Mouse (Mus musculus): Measurements from ENCODE around the gene Gm14443. TPM values are rescaled to one million over a fixed set of nuclear protein-coding genes. Genes with fewer than 3 reads are reported as not detected.
"Not testable (repeated sequence)": the region's sequence is repeated elsewhere in the genome, so short reads cannot be mapped to it uniquely, and the experiment has no call there.

Gene Gm14443
- total RNA-seq (2014; fragmentation: Nextera tagmentation) (0.94 and 1.5 TPM in 2 replicates), total RNA-seq (2017) (0.72 and 1.3 TPM in 2 replicates)

DNA sequence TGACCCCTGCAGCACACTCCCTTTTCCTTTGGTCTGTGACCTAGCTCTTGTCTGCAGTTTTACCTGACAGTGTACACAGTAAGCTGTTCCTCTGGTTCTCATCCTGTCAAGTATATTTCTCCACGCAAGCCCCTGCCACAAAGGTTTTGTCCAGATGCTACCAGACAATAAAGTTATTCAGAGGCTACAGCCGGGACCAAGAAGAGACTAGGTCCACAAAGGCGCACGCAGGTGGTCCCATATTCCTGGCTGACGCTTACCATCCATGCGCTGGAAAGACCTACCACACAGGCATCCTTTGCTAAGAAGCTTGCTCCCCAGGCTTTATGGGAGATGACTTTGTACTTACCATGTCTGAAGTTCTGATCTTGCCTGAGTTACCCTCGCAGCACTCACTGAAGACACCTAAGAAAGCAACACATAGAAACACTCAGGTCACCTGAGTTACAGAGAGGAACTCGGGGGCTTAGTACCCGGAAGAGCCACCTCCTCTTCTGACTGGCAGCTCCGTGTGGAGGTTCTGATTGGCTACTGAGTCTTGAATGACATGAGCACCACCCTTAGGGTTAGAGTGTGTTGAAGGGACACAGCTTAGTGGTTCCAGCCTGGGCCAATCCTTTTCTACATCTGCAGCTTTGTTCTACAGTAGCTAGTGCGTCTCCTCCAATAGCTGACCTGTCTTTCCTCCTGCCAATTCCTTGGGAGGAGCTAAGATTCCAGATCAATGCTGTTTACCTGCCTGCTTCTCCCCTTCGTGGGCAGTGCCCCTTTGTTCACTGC is at the start of gene Gm14443:
Gm14443 (minus strand) TSS at position 471 of the 780 bp plus-strand sequence.
- not testable (repeated sequence) for ATAC-seq (replicated peaks; ENCODE audit: low FRiP score, low TSS enrichment, poor library complexity, severe bottlenecking)

GRCm38 (mm10) chr2:175206732-175207131 is 31.1 kb upstream of the Gm14443 start, which contains the start of gene Gm14391:
TSS of gene Gm14391 (minus strand) at chr2:175206917.
- 0 out of 2 replicates have a peak, but pooled peaks have one; percentile 67 for ATAC-seq (replicated peaks; ENCODE audit: low FRiP score, low TSS enrichment, poor library complexity, severe bottlenecking)

DNA sequence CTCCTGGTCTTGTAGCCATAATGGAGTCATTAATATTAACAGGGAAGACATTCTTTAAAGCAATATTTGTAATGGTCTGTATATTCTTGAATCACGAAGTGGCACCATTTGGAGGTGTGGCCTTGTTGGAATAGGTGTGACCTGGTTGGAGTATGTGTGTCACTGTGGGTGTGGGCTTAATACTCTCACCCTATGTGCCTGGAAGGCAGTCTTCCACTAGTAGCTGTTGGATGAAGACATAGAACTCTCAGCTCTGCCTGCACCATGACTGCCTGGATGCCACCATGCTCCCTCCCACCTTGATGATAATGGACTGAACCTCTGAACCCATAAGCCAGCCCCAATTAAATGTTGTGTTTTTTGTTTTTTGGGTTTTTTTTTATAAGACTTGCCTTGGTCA is 3.3 kb upstream of the Gm14443 start:
- ATAC-seq (replicated peaks; ENCODE audit: low FRiP score, low TSS enrichment, poor library complexity, severe bottlenecking): not testable (repeated sequence)

- ATAC-seq (replicated peaks; ENCODE audit: low FRiP score, low TSS enrichment, poor library complexity, severe bottlenecking): no peak
Measured at GRCm38 (mm10) chr2:175176312-175176711, 641 bp upstream of the Gm14443 start.

DNA sequence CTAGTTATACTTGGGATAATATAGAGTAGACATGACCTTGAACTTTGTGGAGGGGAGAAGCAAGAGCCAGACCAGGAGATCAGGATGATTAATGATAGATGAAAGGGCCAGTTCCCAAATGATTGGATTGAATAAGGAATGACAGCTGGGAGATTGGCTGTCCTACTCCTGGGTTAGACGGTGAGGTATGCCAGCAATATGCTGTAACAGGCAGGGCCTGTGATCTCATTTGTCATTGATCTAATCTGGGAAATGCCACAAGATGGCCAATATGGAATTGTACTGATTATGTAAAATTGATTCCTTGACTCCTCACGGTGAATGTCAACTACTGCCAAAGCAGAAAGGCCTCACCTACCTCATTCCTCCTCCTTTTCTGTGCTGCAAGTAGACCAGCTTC is 1.6 kb downstream of the Gm14443 start:
- ATAC-seq (replicated peaks; ENCODE audit: low FRiP score, low TSS enrichment, poor library complexity, severe bottlenecking): not testable (repeated sequence)

- not testable (repeated sequence) for ATAC-seq (replicated peaks; ENCODE audit: low FRiP score, low TSS enrichment, poor library complexity, severe bottlenecking)
Measured at GRCm38 (mm10) chr2:175172906-175173595, 2.6 kb downstream of the Gm14443 start.

DNA sequence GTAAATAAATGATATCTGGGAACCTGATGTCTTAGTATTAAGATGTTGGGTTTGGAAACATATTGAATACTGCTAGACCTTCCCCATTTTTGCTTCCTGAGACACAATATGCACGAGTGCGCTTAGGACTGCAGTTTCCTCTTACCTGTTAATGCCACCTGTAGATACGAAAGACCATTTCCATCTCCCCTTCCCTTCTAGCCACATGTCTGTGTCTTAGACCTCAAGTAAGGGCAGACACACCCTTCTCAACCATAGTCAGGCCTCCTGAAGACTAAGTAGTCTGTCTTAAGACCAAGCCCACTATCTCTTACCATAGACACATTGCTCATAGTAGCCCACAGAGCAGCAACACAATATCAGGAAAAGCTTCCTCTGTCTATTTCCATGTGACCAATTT is 3.5 kb downstream of the Gm14443 start:
- no peak for ATAC-seq (replicated peaks; ENCODE audit: low FRiP score, low TSS enrichment, poor library complexity, severe bottlenecking)

- not testable (repeated sequence) for ATAC-seq (replicated peaks; ENCODE audit: low FRiP score, low TSS enrichment, poor library complexity, severe bottlenecking)
Measured at GRCm38 (mm10) chr2:175166870-175167269, 8.8 kb downstream of the Gm14443 start.

GRCm38 (mm10) chr2:175165110-175165509 is 10.6 kb downstream of the Gm14443 start:
- ATAC-seq (replicated peaks; ENCODE audit: low FRiP score, low TSS enrichment, poor library complexity, severe bottlenecking): not testable (repeated sequence)

GRCm38 (mm10) chr2:175161438-175161837 is 14.2 kb downstream of the Gm14443 start:
- ATAC-seq (replicated peaks; ENCODE audit: low FRiP score, low TSS enrichment, poor library complexity, severe bottlenecking): not testable (repeated sequence)

GRCm38 (mm10) chr2:175158642-175159041 is 17.0 kb downstream of the Gm14443 start:
- ATAC-seq (replicated peaks; ENCODE audit: low FRiP score, low TSS enrichment, poor library complexity, severe bottlenecking): no peak

DNA sequence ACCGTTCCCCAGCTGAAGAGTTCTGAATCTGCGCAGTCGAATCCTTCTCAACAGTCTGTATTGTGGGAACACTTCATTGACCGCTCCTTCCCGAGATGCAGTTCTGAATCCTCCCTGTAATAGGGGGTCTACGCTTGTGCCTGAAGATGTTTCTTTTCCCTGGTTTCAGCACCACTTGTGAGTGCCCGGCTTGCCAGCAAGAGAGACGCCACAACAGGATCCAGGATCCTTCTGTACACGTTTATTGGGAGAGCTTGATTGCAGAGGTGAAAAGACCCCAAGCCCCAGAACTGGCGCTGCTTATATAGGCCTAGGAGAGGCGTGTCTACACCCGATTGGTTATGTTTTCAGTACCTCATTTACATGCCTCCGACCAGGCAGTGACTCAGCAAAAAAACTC is 19.0 kb downstream of the Gm14443 start:
- ATAC-seq (replicated peaks; ENCODE audit: low FRiP score, low TSS enrichment, poor library complexity, severe bottlenecking): no peak

DNA sequence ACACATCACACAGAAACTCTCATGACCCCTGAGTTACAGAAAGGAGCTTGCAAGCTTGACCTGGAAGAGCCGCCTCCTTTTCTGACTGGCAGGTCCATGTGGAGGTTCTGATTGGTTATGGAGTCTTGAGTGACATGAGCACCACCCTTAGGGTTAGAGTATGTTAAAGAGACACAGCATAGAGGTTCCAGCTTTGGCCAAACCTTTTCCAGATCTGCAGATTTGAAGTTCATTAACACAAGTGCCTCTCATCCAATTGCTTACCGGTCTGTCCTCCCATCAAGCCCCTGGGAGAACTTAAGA is 33.7 kb downstream of the Gm14443 start, which contains the start of gene Gm14399:
Gm14399 (minus strand) TSS at position 20 of the 303 bp plus-strand sequence.
- ATAC-seq (replicated peaks; ENCODE audit: low FRiP score, low TSS enrichment, poor library complexity, severe bottlenecking): peak; percentile 78

DNA sequence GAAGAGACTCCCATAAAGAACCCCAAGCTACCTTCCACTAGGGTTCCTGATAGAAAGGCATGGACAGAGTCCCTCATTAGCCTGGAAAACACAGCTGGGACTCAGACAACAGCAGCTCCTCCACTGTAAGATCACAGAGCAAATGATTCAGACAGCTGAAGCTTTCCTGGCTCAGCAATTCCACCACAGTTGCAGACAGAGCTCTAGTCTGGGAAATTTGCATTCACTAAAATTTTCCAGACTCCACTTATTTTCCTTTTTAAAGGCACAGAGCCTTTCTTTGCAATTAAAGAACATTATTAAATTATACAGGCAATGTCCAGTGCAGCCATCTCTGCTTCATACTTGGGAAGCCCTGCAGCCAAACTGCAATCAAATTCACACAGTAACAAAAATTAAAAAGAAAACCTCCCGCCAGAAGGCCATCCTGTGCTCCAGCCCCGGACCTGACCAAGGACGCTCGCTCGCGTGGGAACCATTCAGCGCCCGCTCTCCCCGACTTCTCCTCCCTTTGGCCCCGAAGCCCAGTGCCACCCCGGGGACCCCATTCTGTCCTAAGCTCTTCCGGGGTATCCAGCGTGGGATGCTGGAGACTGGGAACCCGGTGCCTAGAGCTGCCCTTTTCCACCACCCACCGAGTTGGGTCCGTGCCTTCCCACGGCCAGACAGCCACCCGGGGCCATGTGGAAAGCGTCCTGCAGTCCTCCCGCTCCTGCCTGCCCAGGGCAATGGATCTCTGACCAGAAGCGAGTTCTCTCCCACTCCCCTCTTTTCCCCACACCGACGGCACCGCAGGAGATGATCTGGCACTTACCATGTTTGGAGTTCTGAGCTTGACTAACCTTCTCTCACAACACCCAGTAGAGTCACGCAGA is 34.3 kb downstream of the Gm14443 start:
- not testable (repeated sequence) for ATAC-seq (replicated peaks; ENCODE audit: low FRiP score, low TSS enrichment, poor library complexity, severe bottlenecking)

DNA sequence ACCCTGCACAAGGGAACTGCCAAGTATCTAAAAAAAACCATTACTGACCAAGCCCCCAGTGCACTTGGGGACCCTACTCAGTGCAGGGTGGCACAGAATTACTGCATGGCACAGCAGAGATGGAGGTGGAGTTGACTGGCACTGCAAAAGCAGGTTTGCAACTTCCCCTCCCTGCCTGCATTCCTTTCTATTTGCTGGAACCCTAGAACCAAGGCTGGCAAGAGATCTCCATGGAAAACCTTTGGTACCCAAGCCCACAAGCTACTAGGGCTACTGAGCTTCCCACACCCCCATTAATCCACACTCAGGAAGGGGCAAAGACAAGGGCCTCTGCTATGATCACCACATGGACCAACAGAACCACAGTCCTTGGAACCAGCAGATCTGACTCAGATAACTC is 35.0 kb downstream of the Gm14443 start:
- ATAC-seq (replicated peaks; ENCODE audit: low FRiP score, low TSS enrichment, poor library complexity, severe bottlenecking): not testable (repeated sequence)

Other genes with a start within 250 kb of the Gm14443 start
- not detected in 2 replicates for gene Gm14444, start 165.6 kb downstream of the Gm14443 start, total RNA-seq (2014; fragmentation: Nextera tagmentation)
- gene Gm14444, start 165.6 kb downstream of the Gm14443 start, total RNA-seq (2017): not detected in 2 replicates
- gene Gm14393, start 108.1 kb downstream of the Gm14443 start, total RNA-seq (2014; fragmentation: Nextera tagmentation): not detected in 2 replicates
- gene Gm14393, start 108.1 kb downstream of the Gm14443 start, total RNA-seq (2017): not detected in 2 replicates
- 9.5 and 10.0 TPM in 2 replicates for gene Gm14399, start 33.9 kb downstream of the Gm14443 start, total RNA-seq (2014; fragmentation: Nextera tagmentation)
- gene Gm14399, start 33.9 kb downstream of the Gm14443 start, total RNA-seq (2017): 2.3 and 7.3 TPM in 2 replicates
- gene Gm14391, start 31.0 kb upstream of the Gm14443 start, total RNA-seq (2014; fragmentation: Nextera tagmentation): 16.4 and 28.5 TPM in 2 replicates
- 15.6 and 26.4 TPM in 2 replicates for gene Gm14391, start 31.0 kb upstream of the Gm14443 start, total RNA-seq (2017)
- gene Gm14440, start 99.3 kb upstream of the Gm14443 start, total RNA-seq (2014; fragmentation: Nextera tagmentation): 6.4 TPM in 1 of 2 replicates, not detected in the other
- 0.19 TPM in 1 of 2 replicates, not detected in the other for gene Gm14440, start 99.3 kb upstream of the Gm14443 start, total RNA-seq (2017)
- 32.0 and 38.3 TPM in 2 replicates for gene Gm4631, start 162.3 kb upstream of the Gm14443 start, total RNA-seq (2014; fragmentation: Nextera tagmentation)
- 21.8 and 36.6 TPM in 2 replicates for gene Gm4631, start 162.3 kb upstream of the Gm14443 start, total RNA-seq (2017)
- 3.6 and 12.6 TPM in 2 replicates for gene Zfp968, start 196.6 kb upstream of the Gm14443 start, total RNA-seq (2014; fragmentation: Nextera tagmentation)
- 8.2 and 10.3 TPM in 2 replicates for gene Zfp968, start 196.6 kb upstream of the Gm14443 start, total RNA-seq (2017)

Data from megakaryocyte-erythroid progenitor cell, adult 5-6 weeks (primary cell).